Mouse (Mus musculus) myocyte (in vitro differentiated cells): ENCODE measurements around the gene Lrrk2. TPM values are rescaled to one million over a fixed set of nuclear protein-coding genes. Genes with fewer than 3 reads are reported as not detected.
"Not testable (repeated sequence)": the region's sequence is repeated elsewhere in the genome, so short reads cannot be mapped to it uniquely, and the experiment has no call there.

Experiments
- H3K27me3 ChIP-seq: one replicate; pipeline ENCODE4 v1.6.1; 2011; ENCODE audit not compliant: control insufficient read depth, insufficient read depth, insufficient read length
- H3K36me3 ChIP-seq: one replicate; pipeline ENCODE4 v1.6.1; 2011; ENCODE audit not compliant: control insufficient read depth, insufficient read depth
- H3K4me2 ChIP-seq: one replicate; pipeline ENCODE4 v1.6.1; 2011; ENCODE audit warnings: low read depth, control low read depth
- H3K4me3 ChIP-seq: one replicate; pipeline ENCODE4 v1.5.1; 2011; ENCODE audit warnings: mild to moderate bottlenecking, control low read depth, moderate library complexity
- H3K79me2 ChIP-seq: one replicate; pipeline ENCODE4 v1.6.1; 2011; ENCODE audit not compliant: control insufficient read depth, insufficient read depth
- H3ac ChIP-seq: one replicate; pipeline ENCODE4 v1.6.1; 2011; ENCODE audit not compliant: control insufficient read depth, insufficient read length
- CEBPB ChIP-seq: IDR thresholded peaks from 2 replicates; pipeline ENCODE4 v1.6.1; 2011; ENCODE audit warnings: mild to moderate bottlenecking, moderate library complexity; ENCODE audit not compliant: poor library complexity, insufficient read depth, severe bottlenecking
- E2F4 ChIP-seq: IDR thresholded peaks from one replicate; pipeline ENCODE4 v1.6.1; 2011; ENCODE audit warnings: mild to moderate bottlenecking, control low read depth, moderate library complexity; ENCODE audit not compliant: insufficient read depth
- MAX ChIP-seq: IDR thresholded peaks from one replicate; pipeline ENCODE4 v1.6.1; 2011; ENCODE audit warnings: low read depth, mild to moderate bottlenecking, control low read depth
- MYOD1 ChIP-seq, 3 experiments: IDR thresholded peaks; one replicate each; pipeline ENCODE4 v1.6.1; 2011; ENCODE audit warnings: control low read depth in 2 of 3, low read depth in 2 of 3, mild to moderate bottlenecking in 2 of 3, moderate library complexity in 1 of 3; ENCODE audit not compliant: insufficient read length in 2 of 3, control insufficient read depth in 1 of 3
- MYOG ChIP-seq, 3 experiments: IDR thresholded peaks; one replicate each; pipeline ENCODE4 v1.6.1; 2011; ENCODE audit warnings: control low read depth in 2 of 3, low read depth in 2 of 3, mild to moderate bottlenecking in 2 of 3; ENCODE audit not compliant: insufficient read length in 2 of 3, control insufficient read depth in 1 of 3, insufficient read depth in 1 of 3
- POLR2A ChIP-seq: IDR thresholded peaks from one replicate; pipeline ENCODE4 v1.6.1; 2011; ENCODE audit warnings: low read depth, mild to moderate bottlenecking, control low read depth, moderate library complexity; ENCODE audit not compliant: insufficient read length
- POLR2AphosphoS2 ChIP-seq: IDR thresholded peaks from one replicate; pipeline ENCODE4 v1.6.1; 2011; ENCODE audit warnings: low read depth, control low read depth; ENCODE audit not compliant: insufficient read length
- REST ChIP-seq: IDR thresholded peaks from one replicate; pipeline ENCODE4 v1.6.1; 2011; ENCODE audit warnings: mild to moderate bottlenecking, control low read depth, moderate library complexity; ENCODE audit not compliant: insufficient read depth, insufficient read length
- SRF ChIP-seq: IDR thresholded peaks from one replicate; pipeline ENCODE4 v1.6.1; 2011; ENCODE audit warnings: low read depth; ENCODE audit not compliant: control insufficient read depth, insufficient read length
- TCF12 ChIP-seq: IDR thresholded peaks from one replicate; pipeline ENCODE4 v1.6.1; 2011; ENCODE audit warnings: mild to moderate bottlenecking, control low read depth; ENCODE audit not compliant: poor library complexity, insufficient read depth, severe bottlenecking
- TCF3 ChIP-seq: IDR thresholded peaks from one replicate; pipeline ENCODE4 v1.6.1; 2011; ENCODE audit warnings: low read depth, control low read depth; ENCODE audit not compliant: insufficient read length
- USF1 ChIP-seq: IDR thresholded peaks from one replicate; pipeline ENCODE4 v1.6.1; 2011; ENCODE audit warnings: low read depth, mild to moderate bottlenecking, control low read depth, moderate library complexity
- polyA plus RNA-seq: library from polyadenylated mRNA; unstranded; fragments of >200 nt; fragmentation: generic; extraction: Trizol; gene quantifications from one replicate; pipeline ENCODE4 v1.2.1, GENCODE M21; 2012; ENCODE audit warnings: missing spikeins

Lrrk2 gene
- polyA plus RNA-seq, 1 experiment, result 9.2 TPM

GRCm38 (mm10) chr15:91835319-91835718, 162.3 kb downstream of the Lrrk2 start:
- Histone ChIP-seq H3K27me3 (no peaks in the 10 kb centered on the region), H3K79me2 (no peaks in the 10 kb centered on the region), H3ac (no peak overlapping the region), H3K36me3 (no peaks in the 10 kb centered on the region), H3K4me2 (no peak overlapping the region), H3K4me3 (no peak overlapping the region)
- TF ChIP-seq TCF12 (no peak), POLR2AphosphoS2 (no peak), E2F4 (no peak), MYOG (IDR thresholded peaks at IDR 0.05; ENCODE audit: control insufficient read depth in 1 of 3, insufficient read depth in 1 of 3, insufficient read length in 2 of 3, low read depth in 2 of 3) (no peak), SRF (no peak), USF1 (no peak), MAX (no peak), TCF3 (no peak), CEBPB (no peak), POLR2A (no peak), REST (no peak), MYOD1 (IDR thresholded peaks at IDR 0.05; ENCODE audit: control insufficient read depth in 1 of 3, insufficient read length in 2 of 3, low read depth in 2 of 3) (no peak)

- no peaks in the 10 kb centered on the region for H3K27me3 ChIP-seq
- H3ac ChIP-seq, result no peak within 1 kb of the TSS
- no peak within 1 kb of the TSS for H3K4me3 ChIP-seq
- H3K4me2 ChIP-seq, result no peak within 1 kb of the TSS
- TF ChIP-seq POLR2A, result no peak
- no peak for TF ChIP-seq MAX
- no peak for TF ChIP-seq E2F4
- no peak for TF ChIP-seq USF1
- TF ChIP-seq TCF3, result no peak
- no peak for TF ChIP-seq POLR2AphosphoS2
- TF ChIP-seq TCF12, result no peak
- no peaks in the 10 kb centered on the region for H3K79me2 ChIP-seq
- H3K36me3 ChIP-seq, result no peaks in the 10 kb centered on the region
Measured at GRCm38 (mm10) chr15:91837965-91838364, 165.0 kb downstream of the Lrrk2 start, which contains the start of gene Smgc. TSS of gene Smgc (plus strand) at chr15:91838265.

- H3K79me2 ChIP-seq, H3ac ChIP-seq, H3K4me3 ChIP-seq, H3K36me3 ChIP-seq, H3K27me3 ChIP-seq, H3K4me2 ChIP-seq: not testable (repeated sequence)
Measured at GRCm38 (mm10) chr15:91864130-91864529, 191.2 kb downstream of the Lrrk2 start.

Other genes with a start within 250 kb of the Lrrk2 start
- 0.62 TPM for gene Slc2a13, start 99.9 kb upstream of the Lrrk2 start, polyA plus RNA-seq
- gene Smgc, start 165.1 kb downstream of the Lrrk2 start, polyA plus RNA-seq, result not detected